Mouse (Mus musculus): ENCODE results near the gene Ski. TPM values are rescaled to one million over a fixed set of nuclear protein-coding genes. Genes with fewer than 3 reads are reported as not detected.
A peak's percentile ranks its signal among the peaks of the same experiment; 100 is the strongest.

Gene Ski
- total and polyA plus RNA-seq, 2 experiments from 2014 or later, result 8.8 to 69.8 TPM

DNA sequence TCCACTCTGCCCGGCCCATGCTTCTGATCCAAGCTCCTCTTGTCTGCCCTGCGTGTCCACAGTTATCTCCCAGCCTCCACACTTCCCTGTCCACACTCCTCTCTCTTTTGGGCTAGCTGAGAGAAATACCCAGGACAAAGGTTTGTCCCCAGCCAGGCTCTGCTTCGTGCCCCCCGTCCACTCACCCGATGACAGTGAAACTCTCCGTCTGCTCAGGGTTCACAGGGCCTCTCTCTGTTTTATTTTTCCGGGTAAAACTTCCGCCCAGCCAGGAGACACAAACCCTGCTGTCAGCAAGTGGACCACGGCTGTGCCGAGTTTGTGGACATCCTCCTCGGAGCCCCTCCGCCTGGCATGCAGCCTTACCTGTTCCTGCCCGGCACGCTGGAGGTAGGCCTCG lies 94.0 kb downstream of the Ski start:
- Histone ChIP-seq H3K9ac (replicated peaks; ENCODE audit: low read length) (no peak overlapping the region), H3K9me3 (ENCODE audit: low read length) (no peaks in the 10 kb centered on the region), H3K36me3 (ENCODE audit: insufficient read depth, low read length) (no peaks in the 10 kb centered on the region), H3K4me3 (ENCODE audit: low read length) (no peak overlapping the region), H3K4me1 (ENCODE audit: insufficient read depth, low read length) (peaks cover 19% of the 10 kb centered on the region), H3K27me3 (ENCODE audit: insufficient read depth, low read length) (no peaks in the 10 kb centered on the region), H3K27ac (no peak overlapping the region), H3K4me2 (ENCODE audit: low read depth, low read length) (no peak overlapping the region)
- TF ChIP-seq CTCF (IDR thresholded peaks at IDR 0.05; ENCODE audit: low read depth), result no peak
- no peak for ATAC-seq
- no peak for DNase-seq (ENCODE audit: low spot score)
- WGBS, result 96% methylated on average over 15 of the region's 15 CpGs

DNA sequence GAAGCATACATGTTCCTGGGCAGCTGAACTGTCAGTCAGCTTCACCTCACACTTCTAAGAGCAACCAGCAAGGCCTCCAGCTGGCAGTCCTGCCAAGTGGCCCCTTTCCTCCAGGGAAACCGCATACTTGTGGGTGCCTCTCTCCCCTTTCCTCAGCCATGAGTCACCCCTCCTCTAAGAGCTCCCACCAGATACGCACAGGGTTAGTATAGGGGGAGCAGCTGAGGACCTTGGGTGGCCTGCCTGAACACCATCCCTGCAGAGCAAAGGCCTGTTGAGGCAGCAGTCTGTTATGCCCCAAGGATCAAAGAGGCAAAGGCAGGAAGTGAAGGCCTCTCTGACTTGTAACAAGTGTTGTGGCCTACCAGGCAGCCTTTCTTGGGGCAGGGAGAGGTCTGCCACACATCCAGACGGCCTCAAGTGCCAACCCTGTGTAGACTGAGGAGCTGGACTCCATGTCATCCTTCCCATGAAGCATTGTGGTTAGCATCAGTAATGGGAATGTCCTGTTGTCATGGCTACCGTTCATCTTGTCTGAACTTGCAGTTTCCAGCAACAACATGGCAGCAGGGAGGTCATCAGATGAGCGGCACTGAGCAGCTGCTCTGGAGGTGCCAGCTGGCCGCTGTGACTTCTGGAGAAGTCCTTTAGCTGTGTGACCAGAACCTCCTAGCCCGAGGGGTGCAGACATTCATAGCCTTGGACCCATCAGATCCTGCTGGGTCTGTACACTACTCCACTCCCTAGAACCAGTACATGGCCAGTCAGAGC lies 95.6 kb downstream of the Ski start:
- Histone ChIP-seq H3K36me3 (ENCODE audit: insufficient read depth, low read length) (no peaks in the 10 kb centered on the region), H3K4me2 (ENCODE audit: low read depth, low read length) (no peak overlapping the region), H3K9ac (replicated peaks; ENCODE audit: low read length) (no peak overlapping the region), H3K4me1 (ENCODE audit: insufficient read depth, low read length) (peaks cover 27% of the 10 kb centered on the region), H3K27ac (no peak overlapping the region; the same call in 1 of the 2 replicates), H3K27me3 (ENCODE audit: insufficient read depth, low read length) (no peaks in the 10 kb centered on the region), H3K4me3 (ENCODE audit: low read length) (no peak overlapping the region), H3K9me3 (ENCODE audit: low read length) (no peaks in the 10 kb centered on the region)
- ATAC-seq (peak; percentile 48), DNase-seq (ENCODE audit: low spot score) (peak; percentile 58)
- TF ChIP-seq CTCF (IDR thresholded peaks at IDR 0.05; ENCODE audit: low read depth), result no peak
- WGBS, result 57% methylated on average over 7 of the region's 7 CpGs

DNA sequence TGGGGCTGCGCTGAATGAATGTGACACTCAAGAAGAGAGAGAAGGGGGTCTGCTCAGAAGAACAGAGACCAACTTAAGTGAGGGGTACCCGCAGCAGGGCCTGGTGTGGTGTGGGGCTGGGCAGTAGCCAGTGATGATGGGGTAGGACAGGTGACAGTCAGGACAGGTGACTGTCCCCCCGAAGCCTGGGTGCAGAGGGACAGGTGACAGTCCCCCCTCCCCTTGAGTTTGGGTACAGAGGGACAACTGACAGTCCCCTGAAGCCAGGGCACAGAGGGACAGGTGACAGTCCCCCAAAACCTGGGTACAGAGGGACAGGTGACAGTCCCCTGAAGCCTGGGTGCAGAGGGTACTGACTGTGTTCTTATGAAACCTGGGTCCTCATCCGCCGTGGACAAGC lies 96.2 kb downstream of the Ski start:
- 89% methylated on average over 5 of the region's 5 CpGs for WGBS

DNA sequence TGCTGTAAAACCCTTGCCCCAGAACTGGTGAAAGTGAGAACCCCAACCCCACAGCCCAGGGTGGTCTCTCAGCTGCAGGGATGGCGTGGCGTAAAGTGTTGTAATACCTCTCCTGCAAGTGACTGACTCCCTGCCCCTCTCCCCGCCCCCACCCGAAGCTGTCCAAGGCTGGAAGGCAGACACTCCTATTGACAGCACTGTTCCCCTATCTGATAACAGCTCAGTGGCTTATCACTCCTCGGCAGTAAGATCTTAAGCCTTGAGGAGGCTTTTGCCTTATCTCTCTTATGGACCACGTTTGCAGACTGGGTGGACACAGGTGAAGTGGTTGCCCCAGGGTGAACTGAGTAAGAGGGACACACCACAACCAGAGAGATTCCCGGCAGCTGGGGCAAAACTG lies 97.1 kb downstream of the Ski start:
- no peaks in the 10 kb centered on the region for H3K27me3 ChIP-seq (ENCODE audit: insufficient read depth, low read length)
- no peaks in the 10 kb centered on the region for H3K9me3 ChIP-seq (ENCODE audit: low read length)
- DNase-seq (ENCODE audit: low spot score), result no peak
- H3K36me3 ChIP-seq (ENCODE audit: insufficient read depth, low read length), result no peaks in the 10 kb centered on the region
- WGBS, result 72% methylated on average over 7 of the region's 7 CpGs
- no peak overlapping the region for H3K4me2 ChIP-seq (ENCODE audit: low read depth, low read length)
- H3K9ac ChIP-seq (replicated peaks; ENCODE audit: low read length), result no peak overlapping the region
- no peak for ATAC-seq
- no peak overlapping the region for H3K27ac ChIP-seq
- peaks cover 27% of the 10 kb centered on the region for H3K4me1 ChIP-seq (ENCODE audit: insufficient read depth, low read length)
- no peak overlapping the region for H3K4me3 ChIP-seq (ENCODE audit: low read length)
- TF ChIP-seq CTCF (IDR thresholded peaks at IDR 0.05; ENCODE audit: low read depth), result no peak

More for the DNA sequence above, 96.2 kb downstream of the Ski start:
- no peaks in the 10 kb centered on the region for H3K27me3 ChIP-seq (ENCODE audit: insufficient read depth, low read length)
- no peak overlapping the region for H3K4me3 ChIP-seq (ENCODE audit: low read length)
- no peak for TF ChIP-seq CTCF (IDR thresholded peaks at IDR 0.05; ENCODE audit: low read depth)
- no peaks in the 10 kb centered on the region for H3K9me3 ChIP-seq (ENCODE audit: low read length)
- H3K27ac ChIP-seq, result no peak overlapping the region
- H3K4me1 ChIP-seq (ENCODE audit: insufficient read depth, low read length), result peaks cover 27% of the 10 kb centered on the region
- ATAC-seq, result no peak
- DNase-seq (ENCODE audit: low spot score), result no peak
- H3K4me2 ChIP-seq (ENCODE audit: low read depth, low read length), result no peak overlapping the region
- H3K36me3 ChIP-seq (ENCODE audit: insufficient read depth, low read length), result no peaks in the 10 kb centered on the region
- no peak overlapping the region for H3K9ac ChIP-seq (replicated peaks; ENCODE audit: low read length)

DNA sequence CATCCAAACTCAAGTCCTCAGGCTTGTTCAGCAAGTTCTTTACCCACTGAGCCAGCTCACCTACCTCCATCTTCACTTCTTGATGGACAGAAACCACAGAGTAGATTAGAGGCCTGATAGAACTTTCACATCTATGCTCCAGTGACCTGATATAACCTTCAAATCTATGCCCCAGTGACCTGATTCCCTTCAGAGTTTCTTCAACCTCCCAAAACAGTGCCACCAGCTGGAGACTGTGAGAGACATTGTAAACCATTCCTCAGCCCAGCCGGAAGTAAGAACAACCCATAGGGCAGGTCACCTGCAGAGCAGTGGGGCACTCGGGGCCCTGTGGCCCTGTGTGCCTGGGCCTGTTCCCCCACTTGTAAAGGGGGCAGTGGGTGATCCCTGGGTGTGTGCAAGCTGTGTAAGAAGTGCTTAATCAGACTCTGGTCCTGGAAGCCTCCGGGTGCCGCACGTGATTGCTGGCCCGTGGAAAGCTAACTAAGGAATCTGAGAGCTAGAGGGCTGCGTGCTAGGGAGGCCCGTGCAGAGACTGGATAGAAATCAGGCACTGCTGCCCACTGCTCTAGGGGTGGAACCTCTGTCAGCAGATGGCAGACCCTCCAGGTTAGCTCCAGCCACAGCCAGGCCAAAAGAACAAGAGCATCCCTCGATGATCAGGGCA lies 98.4 kb downstream of the Ski start:
- Histone ChIP-seq H3K27ac (no peak overlapping the region), H3K9me3 (ENCODE audit: low read length) (no peaks in the 10 kb centered on the region), H3K4me1 (ENCODE audit: insufficient read depth, low read length) (peaks cover 17% of the 10 kb centered on the region), H3K36me3 (ENCODE audit: insufficient read depth, low read length) (no peaks in the 10 kb centered on the region), H3K9ac (replicated peaks; ENCODE audit: low read length) (no peak overlapping the region), H3K4me3 (ENCODE audit: low read length) (no peak overlapping the region), H3K4me2 (ENCODE audit: low read depth, low read length) (no peak overlapping the region), H3K27me3 (ENCODE audit: insufficient read depth, low read length) (no peaks in the 10 kb centered on the region)
- TF ChIP-seq CTCF (IDR thresholded peaks at IDR 0.05; ENCODE audit: low read depth), result no peak
- no peak for DNase-seq (ENCODE audit: low spot score)
- WGBS, result 75% methylated on average over 9 of the region's 9 CpGs
- no peak for ATAC-seq

DNA sequence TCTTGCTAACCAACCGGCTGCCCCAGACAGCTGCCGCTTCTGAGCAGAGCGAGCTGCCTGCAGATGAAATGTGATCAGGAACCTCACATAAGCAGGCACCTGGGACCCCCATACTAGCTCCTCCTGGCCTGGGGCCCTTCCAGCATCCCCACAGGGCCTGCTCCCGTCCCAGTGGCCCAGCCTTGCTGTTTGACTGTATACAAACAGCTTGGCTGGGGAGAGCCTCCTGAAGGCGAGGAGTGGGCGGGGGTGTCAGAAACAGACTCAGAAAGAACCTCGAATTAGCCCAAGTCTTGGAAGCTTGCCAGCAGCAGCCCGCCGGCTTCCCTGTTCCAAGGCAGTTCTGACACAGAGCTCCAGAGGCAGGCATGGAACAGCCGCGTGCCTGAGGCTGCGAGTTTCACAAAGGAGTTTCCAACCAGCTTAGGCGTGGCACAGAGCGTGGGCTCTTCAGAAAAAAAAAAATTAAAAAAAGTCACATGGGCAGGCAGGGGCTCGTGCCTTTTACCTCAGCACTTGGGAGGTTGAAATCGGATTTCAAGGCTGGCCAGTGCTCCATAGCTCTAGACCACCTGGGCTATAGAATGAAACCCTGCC lies 99.8 kb downstream of the Ski start:
- WGBS, result 9% methylated on average over 16 of the region's 16 CpGs

More for the DNA sequence above, 99.8 kb downstream of the Ski start:
- Histone ChIP-seq H3K27me3 (ENCODE audit: insufficient read depth, low read length) (no peaks in the 10 kb centered on the region), H3K4me3 (ENCODE audit: low read length) (no peak overlapping the region), H3K9ac (replicated peaks; ENCODE audit: low read length) (0 out of 2 replicates have a peak overlapping the region, but pooled peaks have one; percentile 24), H3K4me2 (ENCODE audit: low read depth, low read length) (0 out of 2 replicates have a peak overlapping the region, but pooled peaks have one; percentile 13), H3K36me3 (ENCODE audit: insufficient read depth, low read length) (no peaks in the 10 kb centered on the region), H3K27ac (peak overlapping the region; percentile 56; the same call in 1 of the 2 replicates), H3K9me3 (ENCODE audit: low read length) (no peaks in the 10 kb centered on the region), H3K4me1 (ENCODE audit: insufficient read depth, low read length) (peaks cover 17% of the 10 kb centered on the region)
- DNase-seq (ENCODE audit: low spot score) (peak; percentile 90), ATAC-seq (peak; percentile 61; the same call in 1 of the 2 replicates)
- no peak for TF ChIP-seq CTCF (IDR thresholded peaks at IDR 0.05; ENCODE audit: low read depth)
